In genomic region chr11:70059930-70060329, GRCm38 (mm10) we compare ENCODE assay signal across 43 mouse cellular contexts. TPM values are rescaled to one million over a fixed set of nuclear protein-coding genes. Genes with fewer than 3 reads are reported as not detected.
"Had no signal": no experiment of that assay in that cellular context is flagged by ENCODE, and none has a peak within 500 bp of the region (broad histone marks: within the 10 kb centered on the region; RNA-seq: fewer than 3 reads in every experiment).

No protein-coding gene starts in this region.

- H3K9ac ChIP-seq: limb, embryonic 12.5 days; limb, embryonic 13.5 days; limb, embryonic 15.5 days; liver, embryonic 12.5 days; liver, embryonic 13.5 days; liver, embryonic 14.5 days; liver, embryonic 15.5 days; liver, postnatal 0 days; lung, embryonic 14.5 days; lung, embryonic 15.5 days; midbrain, embryonic 12.5 days; midbrain, embryonic 13.5 days; midbrain, embryonic 15.5 days; neural tube, embryonic 12.5 days had no signal

- H3K4me3 ChIP-seq: limb, embryonic 10.5 days; limb, embryonic 12.5 days; limb, embryonic 13.5 days; limb, embryonic 15.5 days; liver, embryonic 12.5 days; liver, embryonic 13.5 days; liver, embryonic 15.5 days; lung, embryonic 15.5 days; megakaryocyte, embryonic 14.5 days; midbrain, embryonic 10.5 days; midbrain, embryonic 12.5 days; midbrain, embryonic 13.5 days; midbrain, embryonic 15.5 days; myocyte; neural tube, embryonic 12.5 days had no signal

- H3K27me3 ChIP-seq: liver, embryonic 13.5 days; midbrain, embryonic 13.5 days; midbrain, embryonic 15.5 days; neural tube, embryonic 12.5 days had no signal

- H3K36me3 ChIP-seq: limb, embryonic 10.5 days; limb, embryonic 12.5 days; limb, embryonic 13.5 days; limb, embryonic 15.5 days; liver, embryonic 12.5 days; liver, embryonic 13.5 days; liver, embryonic 15.5 days; lung, embryonic 15.5 days; midbrain, embryonic 10.5 days; midbrain, embryonic 12.5 days; midbrain, embryonic 13.5 days; midbrain, embryonic 15.5 days; neural tube, embryonic 12.5 days had no signal

- ATAC-seq: liver, embryonic 12.5 days; liver, postnatal 0 days; lung, postnatal 0 days; midbrain, embryonic 13.5 days; midbrain, embryonic 15.5 days; midbrain, embryonic 16.5 days had no signal

- H3K4me2 ChIP-seq: limb, embryonic 12.5 days; limb, embryonic 13.5 days; limb, embryonic 15.5 days; liver, embryonic 11.5 days; liver, embryonic 12.5 days; liver, embryonic 13.5 days; liver, embryonic 15.5 days; lung, embryonic 14.5 days; lung, embryonic 15.5 days; midbrain, embryonic 11.5 days; midbrain, embryonic 12.5 days; midbrain, embryonic 13.5 days; midbrain, embryonic 15.5 days; neural tube, embryonic 12.5 days had no signal

- H3K4me1 ChIP-seq: neural tube, embryonic 12.5 days had no signal

- DNase-seq: left cerebral cortex, postnatal 4 days; liver; liver, embryonic 13.5 days; liver, postnatal 0 days; lung, adult 18-20 months; lung, adult 2 months; lung, embryonic 14.5 days; lung, postnatal 10 days; lung, postnatal 14 days; lung, postnatal 36 days; lung, postnatal 4 days; midbrain, embryonic 14.5 days had no signal

- H3K9me3 ChIP-seq: limb, embryonic 13.5 days; limb, embryonic 15.5 days; liver, embryonic 12.5 days; liver, embryonic 13.5 days; liver, embryonic 15.5 days; lung, embryonic 15.5 days; midbrain, embryonic 13.5 days; midbrain, embryonic 15.5 days; neural tube, embryonic 12.5 days had no signal

- H3K27ac ChIP-seq: limb, embryonic 10.5 days; limb, embryonic 12.5 days; limb, embryonic 13.5 days; limb, embryonic 15.5 days; liver, embryonic 12.5 days; liver, embryonic 13.5 days; liver, embryonic 14.5 days; liver, embryonic 15.5 days; lung, embryonic 15.5 days; macrophage; midbrain, embryonic 10.5 days; midbrain, embryonic 12.5 days; midbrain, embryonic 13.5 days; midbrain, embryonic 15.5 days; neural tube, embryonic 12.5 days had no signal

RNA-seq across cellular contexts. Expression of gene Asgr1, which starts 6.0 kb away (rescaled TPM):
- total RNA-seq: megakaryocyte progenitor cell, adult 5-6 weeks; megakaryocyte, adult 5-6 weeks; megakaryocyte-erythroid progenitor cell, adult 5-6 weeks; monocyte, adult 5-6 weeks had no signal
- polyA plus RNA-seq: lung, embryonic 14.5 days; lung, embryonic 16.5 days; macrophage had no signal

RNA-seq across cellular contexts. Expression of gene Asgr2, which starts 32.5 kb away (rescaled TPM):
- total RNA-seq: left cerebral cortex, postnatal 10 days; left cerebral cortex, postnatal 14 days; left cerebral cortex, postnatal 25 days; left cerebral cortex, postnatal 36 days; left cerebral cortex, postnatal 4 days; megakaryocyte-erythroid progenitor cell, adult 5-6 weeks; midbrain, postnatal 0 days had no signal
- polyA plus RNA-seq: limb, embryonic 10.5 days; limb, embryonic 11.5 days; limb, embryonic 12.5 days; limb, embryonic 13.5 days; lung, embryonic 16.5 days; lung, postnatal 0 days; midbrain, embryonic 10.5 days; midbrain, embryonic 11.5 days; midbrain, embryonic 12.5 days; midbrain, embryonic 13.5 days; midbrain, embryonic 14.5 days; midbrain, embryonic 15.5 days; midbrain, embryonic 16.5 days; midbrain, postnatal 0 days had no signal
